11 mouse cellular contexts compared by ENCODE assay signal in genomic region chr2:30651831-30652230, GRCm38 (mm10). TPM values are rescaled to one million over a fixed set of nuclear protein-coding genes. Genes with fewer than 3 reads are reported as not detected.
A peak's percentile ranks its signal among the peaks of the same experiment; 100 is the strongest.
DNase-seq lines count a peak whose midpoint lies in the region; ATAC-seq and TF ChIP-seq lines count a peak whose summit lies in the region.
"Had no signal": no experiment of that assay in that cellular context is flagged by ENCODE, and none has a peak within 500 bp of the region (broad histone marks: within the 10 kb centered on the region; RNA-seq: fewer than 3 reads in every experiment).

No protein-coding gene starts in this region.

- DNase-seq in kidney, postnatal 0 days (ENCODE audit: low spot score): no peak
- no peak for DNase-seq in kidney, adult 9 months
- no peak for DNase-seq in right cerebral cortex, postnatal 10 days (ENCODE audit: low spot score in 2 of 2)
- DNase-seq in thymus, postnatal 36 days: no peak
- DNase-seq: adrenal gland, adult 8-10 months; kidney, adult 11 months; thymus, adult 18-20 months had no signal

- H3K27me3 ChIP-seq in kidney, postnatal 0 days (ENCODE audit: insufficient read depth, low read length): no peaks in the 10 kb centered on the region
- no peaks in the 10 kb centered on the region for H3K27me3 ChIP-seq in forebrain, embryonic 13.5 days
- no peaks in the 10 kb centered on the region for H3K27me3 ChIP-seq in intestine, embryonic 15.5 days (replicated peaks)
- no peaks in the 10 kb centered on the region for H3K27me3 ChIP-seq in neural tube, embryonic 15.5 days (replicated peaks)

- ATAC-seq in kidney, postnatal 0 days (replicated peaks; ENCODE audit: low FRiP score, low read depth): no peak
- ATAC-seq in forebrain, embryonic 13.5 days: no peak
- ATAC-seq in intestine, embryonic 15.5 days: no peak
- no peak for ATAC-seq in neural tube, embryonic 15.5 days (ENCODE audit: low FRiP score)

- H3K9me3 ChIP-seq in kidney, postnatal 0 days (replicated peaks; ENCODE audit: low read length): no peaks in the 10 kb centered on the region
- H3K9me3 ChIP-seq in forebrain, embryonic 13.5 days (replicated peaks): peaks cover 3% of the 10 kb centered on the region; the same call in 1 of the 2 replicates
- H3K9me3 ChIP-seq in intestine, embryonic 15.5 days: no peaks in the 10 kb centered on the region
- no peaks in the 10 kb centered on the region for H3K9me3 ChIP-seq in neural tube, embryonic 15.5 days (replicated peaks)

- WGBS in kidney, postnatal 0 days: 90% methylated on average over 1 of the region's 1 CpGs
- WGBS in forebrain, embryonic 13.5 days: 100% methylated on average over 1 of the region's 1 CpGs
- 79% methylated on average over 1 of the region's 1 CpGs for WGBS in intestine, embryonic 15.5 days
- WGBS in neural tube, embryonic 15.5 days: 88% methylated on average over 1 of the region's 1 CpGs

- no peaks in the 10 kb centered on the region for H3K36me3 ChIP-seq in kidney, postnatal 0 days (ENCODE audit: insufficient read depth, low read length)
- no peaks in the 10 kb centered on the region for H3K36me3 ChIP-seq in forebrain, embryonic 13.5 days (ENCODE audit: poor library complexity, severe bottlenecking)
- H3K36me3 ChIP-seq in intestine, embryonic 15.5 days: no peaks in the 10 kb centered on the region
- no peaks in the 10 kb centered on the region for H3K36me3 ChIP-seq in neural tube, embryonic 15.5 days

- H3K27ac ChIP-seq in kidney, postnatal 0 days: peak overlapping the region; percentile 88
- peak overlapping the region; percentile 94 for H3K27ac ChIP-seq in forebrain, embryonic 13.5 days
- H3K27ac ChIP-seq in intestine, embryonic 15.5 days: peak overlapping the region; percentile 97
- H3K27ac ChIP-seq in neural tube, embryonic 15.5 days (replicated peaks): peak overlapping the region; percentile 90

- TF ChIP-seq CTCF in kidney, postnatal 0 days (IDR thresholded peaks at IDR 0.05; ENCODE audit: low read depth): no peak

- peaks cover 42% of the 10 kb centered on the region for H3K4me1 ChIP-seq in kidney, postnatal 0 days (replicated peaks; ENCODE audit: insufficient read depth, low read length)
- H3K4me1 ChIP-seq in forebrain, embryonic 13.5 days: peaks cover 83% of the 10 kb centered on the region
- H3K4me1 ChIP-seq in intestine, embryonic 15.5 days (replicated peaks): peaks cover 44% of the 10 kb centered on the region
- H3K4me1 ChIP-seq in neural tube, embryonic 15.5 days: peaks cover 88% of the 10 kb centered on the region

- H3K4me3 ChIP-seq in kidney, postnatal 0 days (replicated peaks; ENCODE audit: low read depth, low read length): no peak overlapping the region
- H3K4me3 ChIP-seq in forebrain, embryonic 13.5 days: no peak overlapping the region
- no peak overlapping the region for H3K4me3 ChIP-seq in intestine, embryonic 15.5 days (replicated peaks)
- H3K4me3 ChIP-seq in neural tube, embryonic 15.5 days (replicated peaks): no peak overlapping the region

- no peak overlapping the region for H3K9ac ChIP-seq in kidney, postnatal 0 days (ENCODE audit: low read depth, low read length)
- H3K9ac ChIP-seq in forebrain, embryonic 13.5 days: no peak overlapping the region
- 0 out of 2 replicates have a peak overlapping the region, but pooled peaks have one; percentile 20 for H3K9ac ChIP-seq in intestine, embryonic 15.5 days
- no peak overlapping the region for H3K9ac ChIP-seq in neural tube, embryonic 15.5 days (replicated peaks)

- H3K4me2 ChIP-seq in kidney, postnatal 0 days (ENCODE audit: low read length): no peak overlapping the region
- H3K4me2 ChIP-seq in forebrain, embryonic 13.5 days: no peak overlapping the region
- no peak overlapping the region for H3K4me2 ChIP-seq in intestine, embryonic 15.5 days (replicated peaks)
- no peak overlapping the region for H3K4me2 ChIP-seq in neural tube, embryonic 15.5 days

RNA-seq across cellular contexts. Expression of gene Cstad, which starts 57.0 kb away (rescaled TPM):
- 2.1 and 2.7 TPM in 2 replicates for polyA plus RNA-seq in kidney, postnatal 0 days (2015; fragmentation: Nextera tagmentation; extraction: Ambion mirVana)
- polyA plus RNA-seq in forebrain, embryonic 13.5 days (2015; fragmentation: Nextera tagmentation; extraction: Ambion mirVana): 0.49 and 1.1 TPM in 2 replicates
- polyA plus RNA-seq in intestine, embryonic 15.5 days (2015; fragmentation: Nextera tagmentation; extraction: Ambion mirVana): 0.63 and 0.72 TPM in 2 replicates
- polyA plus RNA-seq in neural tube, embryonic 15.5 days (2015; fragmentation: Nextera tagmentation; extraction: Ambion mirVana): 0.31 and 0.83 TPM in 2 replicates
- polyA plus RNA-seq: liver, embryonic 16.5 days had no signal
